Mouse (Mus musculus) neural tube, embryonic 10.5 days (tissue): ENCODE data around the gene Rtp4.

Experiments
- DNase-seq: peaks from one replicate; pipeline ENCODE4 v3.0.0-alpha.2; 2017; ENCODE audit warnings: low spot score; ENCODE audit errors: extremely low spot score

Rtp4 gene

DNA sequence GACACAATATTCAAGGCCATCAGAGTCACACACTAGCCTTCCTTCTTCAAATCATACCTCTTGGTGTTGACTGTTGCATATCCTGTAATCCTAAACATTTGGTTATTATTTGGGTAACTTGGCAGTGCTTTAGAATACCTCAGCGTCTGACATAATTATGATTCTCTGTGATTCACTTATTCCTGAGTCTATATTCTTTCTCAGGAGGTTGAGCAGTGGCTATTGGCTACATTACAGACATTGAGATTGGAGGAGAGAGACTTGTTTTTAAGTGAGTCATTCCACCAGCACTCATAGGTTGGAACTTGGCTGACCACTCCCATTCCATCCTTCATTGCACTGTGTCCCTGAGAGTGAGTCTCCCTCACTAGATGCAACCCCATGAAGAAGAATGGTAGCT lies 6.7 kb upstream of the Rtp4 start:
- DNase-seq: no peak

DNA sequence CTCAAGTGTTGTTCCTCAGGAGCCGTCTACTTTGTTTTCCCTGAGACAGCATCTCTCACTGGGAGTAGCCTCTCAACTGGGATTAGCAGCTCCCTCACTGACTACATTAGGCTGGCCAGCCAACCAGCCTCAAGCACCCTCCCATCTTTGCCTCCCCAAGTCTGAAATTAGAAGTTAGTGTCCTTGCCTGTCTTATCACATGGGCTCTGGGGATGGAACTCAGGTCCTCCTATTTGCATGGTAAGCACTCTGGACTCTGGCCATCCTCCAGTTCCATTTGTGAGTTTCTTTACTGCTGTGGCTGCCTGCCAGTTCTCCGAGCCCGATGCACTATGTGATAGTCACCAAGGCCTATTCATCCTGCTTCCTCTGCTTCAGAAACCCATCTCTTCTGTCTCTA lies 4.3 kb upstream of the Rtp4 start:
- no peak for DNase-seq

DNA sequence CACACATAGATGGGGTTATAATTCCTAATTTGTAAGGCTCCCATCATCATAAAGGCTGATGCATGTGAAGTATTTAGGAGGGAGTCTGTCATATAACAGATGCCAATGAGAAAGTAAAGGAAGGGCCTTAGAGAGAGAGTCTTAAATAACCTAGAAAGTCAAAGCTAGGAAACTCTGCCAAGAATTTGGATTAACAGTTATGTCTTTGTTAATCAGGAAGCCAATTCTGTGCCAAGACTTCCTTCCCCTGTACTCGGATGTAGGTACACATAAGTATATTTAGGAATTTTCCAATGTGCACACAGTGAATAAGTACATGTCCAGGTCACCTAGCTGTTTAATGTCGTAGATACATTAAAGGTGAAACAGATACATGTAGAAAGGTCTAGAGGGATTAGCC lies 3.5 kb upstream of the Rtp4 start:
- no peak for DNase-seq

DNA sequence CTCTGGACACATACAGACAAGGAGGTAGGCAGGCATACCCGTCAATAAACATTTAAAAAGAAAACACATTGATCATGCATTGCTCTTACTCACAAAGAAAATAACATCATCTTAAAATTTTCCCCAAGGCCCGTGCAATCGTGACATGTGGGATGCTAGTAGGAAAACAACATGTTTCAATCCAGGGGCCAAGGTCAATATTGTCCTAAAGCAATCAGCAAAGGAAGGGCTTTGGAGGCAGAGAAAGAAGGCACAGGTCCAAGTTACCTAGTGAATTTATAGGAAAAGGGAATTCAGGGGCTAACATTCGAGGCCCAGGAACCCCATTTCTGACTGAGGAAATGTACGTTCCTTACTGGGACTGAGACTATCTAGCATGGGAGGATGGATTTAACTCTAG lies 2.9 kb upstream of the Rtp4 start:
- DNase-seq: no peak

DNA sequence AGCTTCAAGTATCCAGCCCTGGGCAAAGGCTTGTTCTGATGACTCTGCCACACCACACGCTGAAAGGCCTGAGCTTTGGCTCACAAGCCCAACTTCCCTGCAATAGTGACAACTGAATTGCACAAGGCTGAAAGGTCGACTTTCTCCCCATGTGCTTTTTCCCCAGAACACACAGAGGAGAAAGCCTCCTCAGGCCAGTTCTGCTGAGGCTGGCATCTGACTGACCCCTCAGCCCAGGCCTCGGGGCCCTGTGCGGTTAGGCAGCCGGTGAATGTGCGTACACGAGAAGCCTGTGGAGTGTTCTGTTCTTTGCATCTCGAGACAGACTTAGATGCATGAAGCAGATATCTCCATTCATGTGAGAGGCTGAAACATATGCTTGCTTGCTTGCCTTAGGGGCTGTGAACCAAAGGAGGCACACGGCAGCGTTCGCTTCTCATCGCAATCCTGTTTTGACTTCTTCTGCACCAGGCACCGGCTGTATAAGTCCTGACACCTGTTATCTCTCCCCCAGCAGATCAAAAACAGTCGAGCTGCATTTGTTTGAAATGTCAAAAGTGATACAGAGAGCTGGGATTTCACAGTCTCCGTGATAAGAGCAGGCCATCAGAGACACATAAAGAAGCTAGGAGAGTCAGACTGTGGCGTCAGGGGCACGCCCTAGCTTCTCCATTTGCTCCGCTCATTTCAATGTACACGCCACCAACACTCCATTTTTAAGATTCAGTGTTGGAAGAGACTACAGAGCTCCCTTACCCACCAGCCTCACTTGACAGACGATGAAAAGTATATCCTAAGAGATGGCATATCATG lies 2.1 kb upstream of the Rtp4 start:
- DNase-seq: no peak

DNA sequence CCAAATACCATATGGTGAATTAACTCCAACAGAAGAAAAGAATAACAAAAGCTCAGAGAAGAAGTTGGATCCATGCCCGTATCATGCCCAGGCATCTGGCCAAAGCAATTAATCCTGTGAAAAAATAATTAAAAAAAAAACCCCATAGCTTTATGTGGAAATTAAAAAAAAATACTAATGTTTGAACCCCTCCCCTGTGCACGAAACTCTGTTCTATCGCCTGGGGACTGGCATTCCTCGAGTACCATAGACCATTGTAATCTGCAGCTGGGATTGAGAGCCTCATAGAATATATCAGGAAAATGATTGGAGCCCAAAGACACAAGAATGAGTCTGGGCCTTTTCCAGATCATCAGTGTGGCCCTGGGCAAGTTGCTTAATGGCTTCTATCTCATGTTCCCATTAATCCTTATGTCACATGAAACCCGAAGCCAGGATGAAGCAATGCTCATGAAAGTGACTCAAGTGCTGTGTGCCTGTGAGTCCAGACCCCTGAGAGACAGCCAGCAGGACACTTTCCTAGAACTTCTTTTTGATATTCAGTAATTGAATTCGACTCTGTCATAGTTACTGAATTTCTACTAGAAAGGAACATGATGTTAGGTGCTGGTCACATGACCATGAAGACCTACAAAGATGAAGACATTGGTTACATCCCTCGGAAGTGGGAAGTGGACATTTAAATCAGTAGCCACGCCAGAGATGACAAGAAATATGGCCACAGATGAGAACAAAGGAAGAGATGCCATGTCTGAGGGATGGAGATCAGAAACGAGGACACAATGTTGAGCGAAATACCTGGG lies 1.3 kb upstream of the Rtp4 start:
- DNase-seq: no peak

DNA sequence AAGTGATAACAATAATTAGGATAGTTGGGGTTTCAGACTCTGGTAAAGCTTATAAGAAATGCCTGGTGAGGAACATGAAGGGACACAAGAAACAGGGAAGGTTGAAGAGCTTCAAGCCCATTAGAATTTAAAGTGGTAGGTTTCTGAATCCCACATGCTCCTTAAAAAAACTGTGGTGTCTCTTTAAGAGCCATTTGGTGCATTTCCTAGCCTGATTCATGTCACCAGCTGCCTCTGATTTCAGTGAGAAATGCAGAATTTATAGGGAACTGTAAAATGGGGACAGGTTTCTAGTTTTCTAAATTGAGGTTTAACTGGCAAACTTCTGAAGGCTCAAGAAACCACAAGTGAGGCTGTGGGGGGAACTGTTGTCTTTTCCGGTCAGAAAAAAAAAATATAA lies 320 bp upstream of the Rtp4 start:
- no peak for DNase-seq

DNA sequence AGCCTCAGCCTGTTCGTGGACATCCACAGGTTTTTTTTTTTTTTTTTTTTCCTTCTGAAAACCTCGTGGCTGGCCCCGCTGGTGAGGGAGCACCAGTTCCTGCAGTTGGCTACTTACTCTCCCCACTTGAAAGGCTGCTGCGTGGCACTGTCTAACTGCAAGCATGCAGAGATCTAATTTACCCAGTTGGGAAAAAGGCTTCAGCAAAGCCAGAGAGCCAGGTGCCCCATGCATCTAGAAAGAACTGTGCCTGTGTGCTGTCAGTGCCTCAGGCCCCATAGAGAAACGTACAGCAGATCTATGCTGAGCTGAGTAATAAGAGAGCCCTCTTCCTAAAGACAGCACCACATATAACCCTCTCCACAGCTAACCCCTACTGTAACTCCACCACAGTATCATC lies 1.0 kb downstream of the Rtp4 start:
- DNase-seq: no peak

DNA sequence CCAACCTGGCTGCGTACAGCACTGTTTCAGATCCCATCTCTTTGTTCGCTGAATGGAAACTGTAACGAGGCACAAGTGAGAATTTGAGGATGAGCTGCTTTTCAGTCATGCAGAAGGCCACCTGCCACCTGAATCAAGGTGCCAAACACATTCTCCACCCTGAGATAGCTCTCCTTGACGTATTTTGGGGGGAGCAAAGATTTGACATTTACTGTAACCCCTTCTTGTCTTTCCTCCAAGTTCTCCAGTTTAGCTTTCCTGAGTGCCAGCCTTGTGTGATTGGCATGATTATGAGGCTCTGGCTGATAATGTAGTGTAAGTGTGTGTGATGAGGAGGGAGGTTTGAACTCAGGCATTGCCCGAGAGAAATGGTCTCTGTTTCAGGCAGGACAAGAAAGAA lies 2.0 kb downstream of the Rtp4 start:
- peak; percentile 10 for DNase-seq

DNA sequence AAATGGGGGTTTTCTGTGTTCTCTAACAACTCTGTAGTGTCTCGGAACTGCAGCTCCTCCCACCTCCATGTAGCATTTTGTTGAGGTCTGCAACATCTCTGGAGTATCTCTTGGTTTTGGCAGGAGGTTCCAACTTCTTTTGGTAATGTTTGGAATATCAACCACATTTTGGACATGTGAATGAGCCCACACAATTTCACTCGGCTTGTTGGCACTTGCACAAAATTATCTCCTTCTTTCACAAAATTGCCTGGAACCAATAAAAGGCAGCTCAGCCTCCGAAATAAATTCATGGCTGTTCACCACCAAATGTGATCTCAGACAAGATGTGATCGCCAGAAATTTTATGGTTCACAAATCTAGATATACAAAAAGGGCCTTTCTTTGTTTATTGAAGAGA lies 9.1 kb downstream of the Rtp4 start:
- DNase-seq: no peak

DNA sequence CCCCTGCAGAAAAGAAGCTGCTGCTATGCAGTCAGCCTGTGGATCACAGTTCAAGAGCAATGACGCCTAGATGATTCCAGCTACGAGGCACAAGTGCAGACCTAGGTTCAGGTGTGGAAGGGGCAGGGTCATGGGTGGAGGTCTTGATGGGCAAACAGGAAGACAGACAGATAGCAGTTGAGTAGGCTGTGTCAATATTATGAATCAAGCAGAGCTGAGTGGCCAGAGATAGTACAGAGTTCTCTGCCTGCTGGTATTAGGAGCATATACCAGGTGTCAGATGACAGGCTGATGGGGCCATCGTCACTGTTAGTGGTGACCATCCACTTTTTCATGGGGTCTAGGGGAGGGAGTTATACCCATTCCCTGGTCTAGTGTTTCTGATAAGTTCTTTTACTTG lies 13.6 kb downstream of the Rtp4 start:
- no peak for DNase-seq

DNA sequence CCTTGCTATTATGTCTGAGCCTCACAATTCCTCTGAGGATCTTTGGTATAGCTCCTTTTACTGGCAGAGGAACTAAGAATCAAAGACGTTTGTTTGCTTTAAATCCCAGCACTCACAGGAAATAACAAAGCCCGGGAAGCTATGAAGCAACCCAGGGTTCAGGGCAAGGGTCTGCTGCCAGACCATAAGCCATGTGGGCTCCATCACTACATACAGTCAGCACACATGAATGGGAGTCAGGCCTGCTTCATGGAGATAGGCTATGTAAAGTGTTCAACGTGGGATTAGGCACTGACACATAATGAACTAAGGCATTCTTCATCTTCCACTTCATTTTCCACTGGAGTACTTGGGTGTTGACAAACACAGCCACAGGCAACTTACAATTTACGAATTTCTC lies 21.0 kb downstream of the Rtp4 start:
- no peak for DNase-seq

DNA sequence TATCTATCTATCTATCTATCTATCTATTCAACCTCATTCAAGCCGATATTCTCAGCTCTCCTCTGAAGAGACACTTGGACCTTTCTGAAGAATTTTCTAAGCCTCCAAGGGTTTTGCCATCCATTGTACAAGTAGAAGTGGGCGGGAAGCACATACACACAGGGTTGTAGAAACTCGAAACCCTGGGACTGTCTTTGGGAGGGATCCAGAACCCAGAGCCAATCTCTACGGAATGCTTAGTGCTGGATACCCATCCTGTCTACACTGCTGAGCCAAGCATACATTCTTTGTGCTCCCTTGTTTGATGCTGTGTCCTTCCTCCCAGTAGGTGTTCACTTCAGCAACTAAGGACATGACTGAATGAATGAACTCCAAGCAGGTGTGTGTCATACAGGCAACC lies 22.8 kb downstream of the Rtp4 start:
- DNase-seq: no peak

DNA sequence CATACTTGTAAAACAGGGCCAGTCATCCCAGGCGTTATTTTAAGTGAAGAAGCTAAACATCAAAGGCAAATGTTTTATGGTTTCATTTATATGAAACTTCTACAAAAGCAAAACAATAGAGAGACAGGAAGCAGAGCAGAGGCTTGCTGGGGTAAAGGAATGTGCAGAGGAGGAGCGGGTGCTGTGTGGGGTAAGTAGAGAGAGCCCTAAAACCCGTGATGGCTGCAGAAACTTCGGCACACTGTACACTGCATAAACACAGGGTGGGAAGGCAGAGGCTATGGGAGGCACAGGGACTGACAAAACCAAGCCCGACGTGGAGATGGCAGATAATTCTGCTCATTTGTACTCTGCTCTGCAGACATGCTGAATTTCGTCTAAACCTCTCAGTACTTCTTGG lies 24.3 kb downstream of the Rtp4 start:
- DNase-seq: peak; percentile 10

DNA sequence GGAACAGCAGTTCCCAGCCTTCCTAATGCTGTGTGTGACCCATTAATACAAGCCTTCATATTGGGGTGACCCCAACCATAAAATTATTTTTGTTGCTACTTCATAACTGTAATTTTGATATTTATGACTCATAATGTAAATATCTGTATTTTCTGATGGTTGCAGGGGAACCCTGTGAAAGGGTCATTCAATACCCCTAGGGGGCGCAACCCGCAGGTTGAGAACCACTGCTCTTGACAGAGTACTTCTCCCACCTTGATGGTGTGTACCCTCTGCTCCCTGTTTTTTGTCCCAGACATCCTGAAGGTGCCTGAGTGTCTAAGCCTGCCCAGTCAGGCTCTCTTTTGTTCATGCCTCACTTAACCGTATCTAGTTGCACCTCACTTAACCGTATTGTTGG lies 27.7 kb downstream of the Rtp4 start:
- peak; percentile 9 for DNase-seq

DNA sequence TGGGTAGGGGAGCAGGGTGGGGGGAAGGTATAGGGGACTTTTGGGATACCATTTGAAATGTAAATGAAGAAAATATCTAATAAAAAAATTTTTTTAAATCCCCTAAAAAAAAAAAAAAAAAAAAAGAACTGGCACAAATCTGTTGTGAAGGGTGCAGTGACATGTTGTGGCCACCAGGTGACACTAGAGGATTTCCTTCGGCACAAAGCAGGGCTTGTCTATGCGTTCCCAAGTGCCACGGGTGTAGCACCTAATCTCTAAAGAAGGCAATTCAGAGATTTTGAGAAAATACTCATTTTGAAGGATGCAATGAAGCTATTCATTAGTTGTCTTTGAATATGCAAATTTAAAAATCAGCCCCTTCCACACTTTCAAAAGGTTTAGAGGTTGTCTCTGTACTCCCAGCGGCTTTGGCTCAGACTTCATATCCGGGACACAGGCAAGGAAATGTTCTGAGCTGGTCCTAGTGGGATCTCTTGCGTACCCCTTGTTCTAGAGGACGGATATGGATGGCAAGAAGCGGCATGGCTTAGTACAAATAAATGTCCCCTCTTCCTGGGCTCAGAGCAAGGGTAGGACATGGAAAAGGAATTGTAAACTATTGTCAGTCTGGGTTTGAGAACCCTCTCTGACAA lies 30.4 kb downstream of the Rtp4 start:
- peak; percentile 35 for DNase-seq

DNA sequence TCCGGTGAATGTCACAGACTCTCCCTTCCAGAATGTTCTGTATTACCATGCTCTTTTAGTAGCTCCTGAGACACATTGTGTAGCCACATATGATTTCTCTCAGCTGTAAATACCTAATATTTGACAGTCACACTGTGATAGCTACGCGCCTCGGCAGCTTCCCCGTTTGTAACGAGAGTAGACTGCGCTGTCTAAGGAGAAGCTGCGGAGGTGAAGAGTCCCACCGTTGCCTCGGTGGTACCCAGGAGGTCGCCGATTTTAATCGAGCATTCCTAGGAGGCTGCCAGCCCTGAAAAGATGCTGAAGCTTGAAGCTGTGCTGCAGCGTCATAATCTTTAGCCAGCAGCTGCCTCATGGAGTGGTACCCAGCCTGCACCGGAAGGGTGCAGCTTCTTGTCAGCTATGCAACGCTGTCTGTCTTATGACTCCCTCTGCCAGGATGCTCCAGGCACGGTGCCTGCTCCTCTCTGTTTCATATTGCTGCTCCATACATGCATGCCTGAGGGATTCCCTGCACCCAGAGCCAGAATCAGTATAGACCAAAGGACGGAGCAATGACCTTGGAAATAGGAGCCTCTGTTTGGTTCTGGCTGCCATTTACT lies 31.0 kb downstream of the Rtp4 start:
- DNase-seq: peak; percentile 11

DNA sequence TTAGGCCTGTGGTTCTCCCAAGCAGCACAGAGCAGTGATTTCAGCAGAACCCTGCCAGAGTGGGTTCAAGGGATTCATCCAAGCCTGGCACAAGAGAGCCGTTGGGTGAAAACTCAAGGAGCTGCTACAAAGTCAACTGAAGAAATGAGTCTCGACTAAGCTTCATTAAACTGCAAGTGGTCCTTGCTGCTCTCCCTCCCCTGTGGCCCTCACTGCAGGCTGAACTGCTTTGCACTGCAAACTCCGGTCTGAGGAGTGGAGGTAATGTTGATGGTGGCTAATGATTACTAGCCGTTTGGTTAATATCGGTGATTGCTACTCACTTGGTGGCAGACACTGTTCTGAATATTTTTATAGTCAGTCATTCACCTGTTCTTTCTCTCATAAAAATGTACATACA lies 34.6 kb downstream of the Rtp4 start:
- no peak for DNase-seq

DNA sequence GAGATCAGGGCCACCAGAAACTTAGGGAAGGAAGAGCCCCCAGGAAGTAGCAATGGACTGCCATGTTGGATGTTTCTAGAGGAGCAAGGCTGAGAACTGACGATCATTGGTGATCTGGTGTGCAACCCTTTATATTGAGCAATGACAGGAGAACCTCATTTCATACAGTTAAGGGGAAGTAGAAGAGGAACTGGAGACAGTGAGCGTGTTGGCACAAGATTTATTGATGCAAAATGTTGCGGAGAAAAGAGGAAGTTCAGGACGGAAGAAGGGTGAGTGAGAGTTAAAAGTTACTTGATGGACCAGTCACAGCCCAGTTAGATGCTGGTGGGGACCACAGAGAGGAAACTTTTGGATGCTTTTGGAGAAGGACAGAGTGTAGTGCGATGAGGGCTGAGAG lies 37.1 kb downstream of the Rtp4 start:
- no peak for DNase-seq

DNA sequence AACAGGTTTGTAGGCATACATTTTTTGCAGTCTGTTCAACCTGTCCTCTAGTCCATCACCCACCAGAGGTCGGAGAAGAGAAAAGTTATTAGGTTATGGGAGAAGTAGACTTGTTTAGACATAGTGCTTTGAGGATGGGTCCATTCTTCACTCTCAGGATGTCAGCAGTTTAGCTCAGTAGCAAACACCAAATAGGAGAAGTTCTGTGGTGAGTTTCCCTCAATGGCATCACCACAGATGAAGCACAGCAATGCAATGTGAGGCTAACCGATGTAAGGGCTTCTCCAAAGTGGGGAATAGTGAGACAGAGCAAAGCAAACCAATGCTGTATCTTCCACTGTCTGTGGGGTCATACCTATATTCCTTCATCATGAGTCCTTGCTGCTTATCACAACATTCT lies 37.6 kb downstream of the Rtp4 start:
- no peak for DNase-seq

DNA sequence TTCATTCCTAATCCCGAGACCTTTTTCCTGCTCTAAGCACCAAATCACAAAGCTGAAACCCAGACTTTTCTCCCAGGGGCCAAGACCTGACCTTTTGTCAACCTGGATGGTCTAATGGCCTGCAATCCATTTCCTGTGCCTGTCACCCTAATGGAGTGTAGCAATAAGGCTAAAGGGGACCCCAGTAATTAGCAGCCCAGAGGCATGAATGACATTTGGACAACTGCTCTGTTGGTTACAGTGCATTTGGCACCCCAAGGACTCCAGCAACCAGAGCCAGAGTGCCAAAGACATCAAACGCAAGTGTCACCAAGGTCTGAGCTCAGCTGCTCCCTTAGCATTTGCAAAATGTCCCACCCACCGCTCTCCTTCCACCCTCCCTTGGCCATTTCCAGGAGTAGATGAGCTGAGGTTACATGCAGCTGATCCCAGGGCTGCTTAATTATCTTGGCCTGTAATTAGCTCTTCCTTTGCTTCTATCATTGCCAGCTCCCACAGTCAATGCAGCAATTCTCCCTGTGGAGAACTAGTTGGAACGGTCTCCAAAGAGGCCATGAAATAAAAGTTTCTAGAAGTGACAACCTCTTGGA lies 48.4 kb downstream of the Rtp4 start:
- DNase-seq: no peak

DNA sequence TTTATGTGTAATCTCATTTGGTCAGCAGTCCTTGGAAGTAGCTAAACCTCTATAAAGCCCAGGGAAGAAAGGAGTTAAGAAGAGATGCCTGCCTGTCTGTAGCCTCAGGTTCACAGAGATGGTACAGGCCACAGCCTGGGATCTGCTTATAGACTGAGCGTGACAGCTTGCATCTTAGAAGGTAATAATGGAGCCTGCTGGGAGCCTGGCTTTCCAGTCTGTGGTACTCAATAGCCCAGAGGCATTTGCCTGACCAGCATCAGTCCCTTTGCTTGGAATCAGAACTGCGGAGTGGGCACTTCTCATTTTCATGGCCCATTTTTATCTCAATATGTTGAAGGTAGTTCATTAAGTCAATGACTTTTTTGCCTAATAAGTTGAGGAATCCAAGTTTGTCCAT lies 54.5 kb downstream of the Rtp4 start:
- DNase-seq: no peak
